Mouse (Mus musculus) midbrain, postnatal 0 days (tissue): Measurements from ENCODE around the gene Max. TPM values are rescaled to one million over a fixed set of nuclear protein-coding genes. Genes with fewer than 3 reads are reported as not detected.

Source experiments
- ATAC-seq: fragments of 200-750 bp; cut with Nextera tagmentation; 2 replicates; pipeline ENCODE4 v1.8.0; 2017; ENCODE audit warnings: moderate number of reproducible peaks, mild to moderate bottlenecking, moderate TSS enrichment, moderate library complexity; ENCODE audit not compliant: low FRiP score
- DNase-seq: peaks from one replicate; pipeline ENCODE4 v3.0.0-alpha.2; 2015; ENCODE audit warnings: low spot score
- H3K27ac ChIP-seq: fragments of 300-500 bp; sonication (generic); 2 replicates; pipeline ENCODE4 v1.5.1; 2014; ENCODE audit warnings: low read depth, mild to moderate bottlenecking, low read length, mixed read lengths
- H3K27me3 ChIP-seq: fragments of 300-500 bp; sonication (generic); 2 replicates; pipeline ENCODE4 v1.6.1; 2014; ENCODE audit warnings: low read length, control low read depth, mixed read lengths; ENCODE audit not compliant: insufficient read depth
- H3K36me3 ChIP-seq: fragments of 300-500 bp; sonication (generic); 2 replicates; pipeline ENCODE4 v1.6.1; 2014; ENCODE audit warnings: low read length, control low read depth, mixed read lengths; ENCODE audit not compliant: insufficient read depth
- H3K4me1 ChIP-seq: fragments of 300-500 bp; sonication (generic); 2 replicates; pipeline ENCODE4 v1.6.1; 2014; ENCODE audit warnings: mild to moderate bottlenecking, control low read depth, antibody characterized with exemption, low read length, mixed read lengths; ENCODE audit not compliant: insufficient read depth
- H3K4me2 ChIP-seq: fragments of 300-500 bp; sonication (generic); 2 replicates; pipeline ENCODE4 v1.6.1; 2014; ENCODE audit warnings: low read depth, mild to moderate bottlenecking, low read length, mixed read lengths; ENCODE audit not compliant: poor library complexity, severe bottlenecking
- H3K4me3 ChIP-seq: fragments of 300-500 bp; sonication (generic); 2 replicates; pipeline ENCODE4 v1.5.1; 2014; ENCODE audit warnings: low read depth, mild to moderate bottlenecking, low read length, moderate library complexity
- H3K9ac ChIP-seq: fragments of 300-500 bp; sonication (generic); replicated peaks from 2 replicates; pipeline ENCODE4 v1.6.1; 2014; ENCODE audit warnings: mild to moderate bottlenecking, low read length, moderate library complexity, mixed read lengths; ENCODE audit not compliant: poor library complexity, severe bottlenecking
- H3K9me3 ChIP-seq: fragments of 300-500 bp; sonication (generic); 2 replicates; pipeline ENCODE4 v1.6.1; 2016; ENCODE audit warnings: low read length, control low read depth
- CTCF ChIP-seq: IDR thresholded peaks from 2 replicates; pipeline ENCODE4 v1.5.1; 2016; ENCODE audit warnings: antibody characterized with exemption, mild to moderate bottlenecking
- WGBS: fragments of 180-500 bp; shearing (Covaris S2); extraction: QIAGEN DNeasy Blood & Tissue Kit; methylation state at CpG from one replicate; pipeline ENCODE4 v1.1.7; 2014; 5-methylcytosine and 5-hydroxymethylcytosine counted together
- polyA plus RNA-seq: library from polyadenylated mRNA; unstranded; fragments of >200 nt; fragmentation: Nextera tagmentation; extraction: Ambion mirVana; gene quantifications from 2 replicates; pipeline ENCODE4 v1.2.1, GENCODE M21; 2015
- total RNA-seq: library from RNA; depleted of rRNA; stranded (reverse); fragments of >200 nt; gene quantifications from 2 replicates; pipeline ENCODE4 v1.2.3, GENCODE M21; 2014

The Max gene
- total and polyA plus RNA-seq, 2 experiments from 2014 or later: 17.3 to 61.7 TPM

DNA sequence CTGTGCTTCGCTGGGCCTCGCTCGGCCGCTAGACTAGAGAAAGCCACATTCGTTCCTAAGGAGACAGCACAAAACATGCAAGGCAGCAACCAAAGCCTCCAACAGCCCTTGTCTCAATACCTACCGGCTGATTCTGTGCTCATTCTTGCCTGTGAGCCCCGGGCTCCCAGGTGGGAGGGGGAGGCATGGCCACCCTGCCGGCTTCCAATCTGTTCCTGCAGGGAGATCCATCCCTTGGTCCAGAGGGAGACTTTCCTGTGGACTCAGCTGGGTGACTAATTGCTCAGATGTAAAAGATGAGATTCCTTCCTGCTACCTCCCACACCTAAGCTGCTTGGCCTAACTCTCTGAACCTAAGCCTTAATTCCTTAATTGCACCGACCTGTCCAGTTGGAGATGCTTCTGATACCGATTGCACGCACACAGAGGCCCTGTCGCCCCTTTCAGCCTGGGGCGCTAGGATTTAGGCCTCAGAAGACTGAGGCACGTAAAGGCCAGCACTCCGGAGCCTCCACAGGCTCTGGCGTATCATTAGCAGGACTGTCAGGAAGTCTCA lies 50.8 kb downstream of the Max start:
- H3K4me2 ChIP-seq: no peak overlapping the region
- H3K4me1 ChIP-seq: no peaks in the 10 kb centered on the region
- peaks cover 15% of the 10 kb centered on the region for H3K36me3 ChIP-seq
- no peak overlapping the region for H3K4me3 ChIP-seq
- DNase-seq (peak; percentile 37), ATAC-seq (no peak)
- WGBS: 51% methylated on average over 16 of the region's 16 CpGs
- no peak for TF ChIP-seq CTCF
- H3K27me3 ChIP-seq: no peaks in the 10 kb centered on the region
- no peak overlapping the region for H3K9ac ChIP-seq
- no peak overlapping the region; the same call in 1 of the 2 replicates for H3K27ac ChIP-seq
- H3K9me3 ChIP-seq: no peaks in the 10 kb centered on the region

GRCm38 (mm10) chr12:76910258-76910940 lies 51.6 kb downstream of the Max start:
- Histone ChIP-seq H3K4me3 (no peak overlapping the region), H3K4me2 (no peak overlapping the region), H3K4me1 (no peaks in the 10 kb centered on the region), H3K27me3 (no peaks in the 10 kb centered on the region), H3K36me3 (peaks cover 15% of the 10 kb centered on the region), H3K27ac (no peak overlapping the region), H3K9ac (no peak overlapping the region), H3K9me3 (no peaks in the 10 kb centered on the region)
- no peak for TF ChIP-seq CTCF
- DNase-seq (no peak), ATAC-seq (no peak; the same call in 1 of the 2 replicates)
- 67% methylated on average over 11 of the region's 11 CpGs for WGBS

DNA sequence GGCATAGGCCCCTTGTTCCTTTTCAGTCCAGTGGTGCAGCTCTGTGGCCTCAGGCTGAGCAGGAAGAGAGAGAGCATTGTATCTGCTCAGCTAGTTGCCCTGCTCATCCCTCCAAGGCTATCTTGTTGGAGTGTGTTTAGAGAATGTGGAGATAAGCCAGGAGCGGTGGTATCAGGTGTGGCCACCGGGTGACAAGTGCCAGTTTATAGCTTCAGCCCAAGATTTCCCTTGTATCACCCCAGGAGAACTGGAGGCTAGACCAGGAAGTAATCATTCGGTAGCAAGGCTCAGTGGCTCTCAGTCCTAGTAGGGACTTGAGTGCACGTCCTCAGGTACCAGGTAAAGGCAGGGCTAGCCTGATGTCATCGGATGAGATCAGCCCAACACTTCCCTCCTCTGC lies 52.8 kb downstream of the Max start:
- Histone ChIP-seq H3K4me3 (no peak overlapping the region), H3K9ac (no peak overlapping the region), H3K4me1 (no peaks in the 10 kb centered on the region), H3K27me3 (no peaks in the 10 kb centered on the region), H3K9me3 (no peaks in the 10 kb centered on the region), H3K27ac (no peak overlapping the region), H3K4me2 (no peak overlapping the region), H3K36me3 (peaks cover 15% of the 10 kb centered on the region)
- DNase-seq (no peak), ATAC-seq (no peak)
- 91% methylated on average over 5 of the region's 5 CpGs for WGBS
- no peak for TF ChIP-seq CTCF

DNA sequence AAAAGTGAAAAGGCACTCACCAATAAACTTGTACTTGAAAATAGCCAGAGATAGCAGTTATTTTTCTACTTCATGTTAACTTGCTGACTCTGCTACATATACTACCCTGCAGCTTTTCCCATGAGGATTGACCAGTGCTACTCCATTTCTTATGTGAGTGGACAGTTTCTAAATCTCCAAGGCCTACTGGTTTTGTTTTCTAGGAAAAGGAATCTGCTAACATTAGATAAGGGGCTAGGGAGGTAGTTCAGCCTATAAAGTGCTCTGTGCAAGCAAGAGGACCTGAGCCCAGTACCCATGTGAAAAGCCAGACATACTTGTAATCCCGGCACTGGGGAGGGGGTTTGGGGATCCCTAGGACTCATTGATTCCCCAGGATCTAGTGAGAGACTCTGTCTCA lies 55.7 kb downstream of the Max start:
- WGBS: 88% methylated on average over 1 of the region's 1 CpGs

DNA sequence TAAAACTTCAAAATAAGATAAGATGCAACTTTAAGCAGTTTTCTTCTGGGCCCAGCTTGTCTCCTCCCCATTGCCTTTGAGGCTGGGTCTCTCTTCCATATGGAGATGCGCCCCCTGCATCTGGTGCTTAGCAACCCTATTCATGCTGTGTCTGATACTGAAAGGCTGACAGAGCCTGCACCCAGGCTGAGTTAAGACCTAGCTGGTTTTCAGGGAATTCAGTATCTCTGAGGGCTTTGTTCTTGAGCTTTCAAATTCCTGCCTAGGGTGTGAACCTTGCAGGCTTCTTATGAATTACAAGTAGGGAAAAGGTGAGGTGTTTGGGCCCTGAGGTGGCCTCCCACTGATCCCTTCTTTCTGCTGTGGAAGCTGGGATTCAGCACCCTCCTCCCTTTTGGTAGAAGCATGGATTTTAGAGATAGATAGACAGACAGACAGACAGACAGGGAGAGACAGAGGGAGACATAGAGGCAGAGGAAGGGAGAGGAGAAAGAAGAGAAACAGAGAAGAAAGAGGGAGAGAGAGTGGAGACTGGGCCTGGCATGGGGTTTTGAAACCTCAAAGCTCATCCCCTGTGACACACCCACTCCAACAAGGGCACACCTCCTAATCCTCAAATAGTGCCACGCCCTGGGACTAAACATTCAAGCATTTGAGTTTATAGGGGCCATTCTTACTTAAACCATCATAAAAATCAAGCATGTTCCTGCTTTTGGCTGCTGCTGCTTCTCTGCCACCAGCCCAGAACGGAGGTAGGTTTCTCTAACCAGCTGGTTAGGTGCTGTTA lies 60.3 kb downstream of the Max start:
- no peaks in the 10 kb centered on the region for H3K27me3 ChIP-seq
- H3K9me3 ChIP-seq: no peaks in the 10 kb centered on the region
- 81% methylated on average over 3 of the region's 3 CpGs for WGBS
- H3K4me3 ChIP-seq: no peak overlapping the region
- DNase-seq (no peak), ATAC-seq (no peak)
- TF ChIP-seq CTCF: no peak
- H3K27ac ChIP-seq: no peak overlapping the region
- H3K4me2 ChIP-seq: no peak overlapping the region
- H3K36me3 ChIP-seq: peaks cover 5% of the 10 kb centered on the region; the same call in 1 of the 2 replicates
- no peaks in the 10 kb centered on the region for H3K4me1 ChIP-seq
- H3K9ac ChIP-seq: no peak overlapping the region

More for the DNA sequence above, 55.7 kb downstream of the Max start:
- H3K4me2 ChIP-seq: no peak overlapping the region
- TF ChIP-seq CTCF: no peak
- peaks cover 11% of the 10 kb centered on the region for H3K36me3 ChIP-seq
- DNase-seq (no peak), ATAC-seq (no peak)
- no peak overlapping the region for H3K4me3 ChIP-seq
- no peak overlapping the region for H3K27ac ChIP-seq
- H3K27me3 ChIP-seq: no peaks in the 10 kb centered on the region
- no peak overlapping the region for H3K9ac ChIP-seq
- no peaks in the 10 kb centered on the region for H3K9me3 ChIP-seq
- no peaks in the 10 kb centered on the region for H3K4me1 ChIP-seq
